Mouse (Mus musculus) T-helper 2 cell (primary cell): ENCODE data around the gene Ddx50.

ENCODE experiments used
- in situ Hi-C: fragments of 300-600 bp; cut with MboI, MseI; formaldehyde crosslinking; loops from one replicate; pipeline ENCODE4 v1.15.1; 2025; ENCODE audit warnings: high pct_unique_total_duplicates

The Ddx50 gene

DNA sequence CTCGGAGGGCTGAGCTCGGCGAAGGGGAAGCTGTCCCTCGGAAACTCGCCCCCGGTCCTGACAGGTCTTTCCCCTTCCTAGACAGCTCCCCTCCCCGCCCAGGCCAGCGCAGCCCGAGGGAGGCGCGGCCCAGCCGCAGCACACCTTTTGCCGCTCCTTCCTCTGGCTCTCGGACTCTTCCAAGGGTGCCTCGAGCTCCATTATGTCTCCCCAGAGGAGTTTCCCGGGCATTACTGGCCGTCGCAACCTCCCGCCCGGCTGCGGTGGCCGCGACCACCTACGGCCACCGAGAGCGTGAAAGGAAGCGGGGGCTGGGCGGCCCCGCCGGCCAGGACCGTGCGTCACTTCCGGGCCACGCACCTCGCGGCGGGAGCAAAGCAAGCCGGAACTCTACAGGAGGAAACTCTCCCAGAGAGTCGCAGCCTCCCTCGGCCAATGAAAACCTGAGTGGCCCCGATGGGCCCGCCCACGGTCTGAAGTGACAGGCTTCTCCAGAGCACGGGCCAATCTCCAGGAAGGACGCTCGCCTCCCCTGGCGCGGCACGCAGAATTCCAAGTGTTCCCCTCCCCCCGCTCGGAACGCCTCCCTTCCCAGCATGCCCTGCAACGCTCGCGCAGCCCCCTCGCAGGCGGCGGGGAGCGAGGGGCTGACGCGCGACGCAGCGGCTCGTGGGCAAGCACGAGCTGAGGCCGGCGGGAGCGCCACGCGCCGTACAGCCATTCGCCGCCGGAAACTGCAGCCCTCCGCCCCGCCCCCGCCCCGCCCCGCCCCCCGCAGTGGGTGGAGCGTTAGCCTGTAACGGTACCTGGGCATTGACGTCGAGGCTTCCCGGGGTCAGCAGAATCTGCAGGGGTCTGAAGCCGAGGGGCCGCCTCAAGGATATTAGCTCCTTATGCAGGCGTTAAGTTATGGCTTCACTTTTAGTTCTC is at the start of gene Ddx50:
Ddx50 (minus strand) TSS at position 338 of the 930 bp plus-strand sequence.
- in situ Hi-C loops = no loop called here

DNA sequence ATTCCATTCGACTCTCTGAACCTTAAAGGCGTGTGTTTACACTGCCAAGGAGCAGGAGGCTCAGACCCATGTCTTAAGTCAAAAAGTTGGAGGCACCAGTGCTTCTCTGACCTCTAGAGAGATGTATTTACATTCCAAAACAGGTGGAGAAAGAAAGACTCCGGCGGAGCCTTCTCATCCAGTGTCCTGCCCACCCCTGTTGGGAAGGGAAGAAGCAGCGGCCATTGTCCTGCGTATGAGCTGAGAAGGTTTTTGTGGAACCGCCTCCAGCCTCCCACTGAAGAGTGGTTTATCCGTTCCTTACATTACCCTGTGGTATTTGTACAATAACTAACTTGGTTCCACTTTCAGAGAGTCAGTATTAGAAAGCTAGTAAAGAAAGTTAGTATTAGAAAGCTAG is 41.8 kb upstream of the Ddx50 start:
- in situ Hi-C loops = no loop called here

DNA sequence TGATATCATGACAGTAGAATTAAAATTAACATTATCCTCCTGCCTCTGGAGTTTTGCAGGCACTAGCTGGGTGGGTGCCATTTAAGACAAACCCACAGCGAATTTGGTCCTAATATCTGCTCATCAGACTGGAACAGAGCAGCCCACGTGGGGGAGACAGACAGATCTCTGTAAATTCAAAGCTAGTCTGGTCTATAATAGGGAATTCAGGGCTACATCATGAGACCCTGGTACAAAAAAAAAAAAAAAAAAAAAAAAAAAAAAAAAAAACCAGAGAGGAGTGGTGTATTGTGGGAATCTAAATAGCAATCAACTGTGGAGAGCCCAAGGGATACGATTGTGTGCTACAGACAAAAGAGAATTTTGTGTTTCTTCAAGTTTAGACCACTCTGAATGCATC is 41.2 kb upstream of the Ddx50 start:
- in situ Hi-C loops = no loop called here

DNA sequence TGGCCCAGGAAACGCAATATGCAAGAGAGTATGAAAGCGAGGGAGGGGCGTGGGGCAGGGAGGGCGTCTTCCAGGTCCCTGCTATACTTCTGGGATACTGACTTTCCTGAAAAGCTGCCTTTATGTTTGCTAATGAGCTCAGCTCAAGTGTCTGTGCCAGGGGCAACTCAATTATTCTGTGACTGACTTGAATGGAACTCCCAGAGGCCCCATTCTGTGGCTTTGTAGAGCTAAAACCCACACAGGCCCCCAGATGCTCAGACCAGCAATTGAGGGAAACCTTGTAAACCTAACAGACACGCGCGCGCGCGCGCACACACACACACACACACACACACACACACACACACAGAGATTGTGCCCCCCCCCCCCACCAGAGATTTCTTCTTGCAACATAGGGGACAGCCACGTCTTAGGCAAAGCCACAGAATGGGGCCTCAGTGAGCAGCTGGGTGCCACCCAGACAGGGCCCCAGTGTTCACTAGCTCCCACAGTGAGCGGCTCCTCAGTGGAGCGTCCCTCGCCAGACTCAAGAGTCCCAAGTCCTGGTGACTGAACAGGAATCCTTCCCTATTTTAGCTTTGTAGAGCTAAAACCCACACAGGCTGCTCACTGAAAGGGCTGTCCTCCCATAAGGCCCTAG is 36.1 kb upstream of the Ddx50 start:
- in situ Hi-C loops = no loop called here

DNA sequence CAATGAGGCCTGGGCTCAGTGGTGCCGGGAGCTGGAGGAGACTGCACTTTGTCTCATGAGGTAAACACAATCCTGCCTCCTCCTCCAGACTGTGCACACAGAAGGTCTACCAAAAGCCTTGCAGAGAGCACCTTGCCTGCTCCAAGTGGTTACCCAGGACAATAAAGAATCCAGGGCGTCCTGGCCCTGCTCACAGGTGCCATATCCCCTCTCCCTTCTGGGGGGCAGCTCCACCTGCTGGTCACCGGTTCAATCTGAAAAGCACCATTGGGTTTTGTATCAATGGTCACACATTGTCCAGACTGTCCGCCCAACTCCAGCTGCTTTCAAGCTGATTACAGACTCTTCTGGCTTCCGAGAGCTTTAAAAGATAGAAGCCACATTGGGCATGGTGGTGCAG is 32.0 kb upstream of the Ddx50 start:
- in situ Hi-C loops = no loop called here

DNA sequence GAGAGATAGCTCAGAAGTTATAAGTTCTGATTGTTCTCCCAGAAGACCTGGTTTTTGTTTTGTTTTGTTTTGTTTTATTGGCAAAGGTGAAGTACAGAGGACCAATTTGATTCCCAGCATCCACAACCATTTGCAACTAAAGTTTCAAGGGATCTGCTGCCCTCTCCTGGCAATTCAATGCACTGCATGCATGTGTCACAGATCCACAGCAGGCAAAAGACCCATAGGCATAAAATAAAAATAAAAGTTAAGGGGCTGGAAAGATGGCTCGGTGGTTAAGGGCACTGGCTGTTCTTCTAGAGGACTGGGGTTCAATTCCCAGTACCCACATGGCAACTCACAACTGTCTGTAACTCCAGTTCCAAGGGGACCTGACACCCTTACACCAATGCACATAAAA is 28.8 kb upstream of the Ddx50 start:
- in situ Hi-C loops = no loop called here

DNA sequence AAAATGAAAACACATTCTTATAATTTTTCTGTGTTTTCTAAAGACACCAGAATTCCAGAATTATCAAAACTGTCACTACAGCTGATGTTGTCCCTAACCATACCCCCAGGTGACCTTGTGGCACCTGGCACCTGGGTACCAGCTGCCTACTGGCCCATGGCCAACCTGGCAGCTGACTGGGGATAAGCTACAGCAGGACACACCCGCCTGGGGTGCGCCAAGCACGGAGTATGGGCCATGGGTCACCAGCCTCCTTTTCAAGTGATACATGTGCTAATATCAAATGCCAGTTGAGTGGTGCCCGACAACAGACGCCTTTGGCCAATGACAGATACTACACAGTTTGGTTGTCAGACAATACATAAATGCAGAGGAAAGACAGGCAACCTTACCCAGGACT is 26.3 kb upstream of the Ddx50 start:
- in situ Hi-C loops = no loop called here

DNA sequence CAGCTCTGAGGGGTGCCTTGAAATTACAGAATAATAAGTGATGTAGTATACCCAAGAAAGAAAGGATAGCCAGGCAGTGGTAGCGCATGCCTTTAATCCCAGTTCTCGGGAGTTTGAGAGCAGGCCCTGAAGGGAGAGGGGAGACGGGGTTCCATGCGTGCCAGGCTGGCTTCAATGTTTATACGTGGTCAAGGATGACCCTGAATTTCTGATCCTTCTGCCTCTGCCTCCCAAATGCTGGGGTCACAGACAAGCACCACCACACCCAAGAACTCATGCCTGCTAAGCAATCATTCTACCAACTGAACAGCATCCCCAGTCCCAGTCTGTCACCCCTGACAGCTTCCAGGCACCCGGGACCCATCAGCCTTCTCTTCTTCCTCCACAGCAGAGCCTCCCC is 25.2 kb upstream of the Ddx50 start:
- in situ Hi-C loops = no loop called here

DNA sequence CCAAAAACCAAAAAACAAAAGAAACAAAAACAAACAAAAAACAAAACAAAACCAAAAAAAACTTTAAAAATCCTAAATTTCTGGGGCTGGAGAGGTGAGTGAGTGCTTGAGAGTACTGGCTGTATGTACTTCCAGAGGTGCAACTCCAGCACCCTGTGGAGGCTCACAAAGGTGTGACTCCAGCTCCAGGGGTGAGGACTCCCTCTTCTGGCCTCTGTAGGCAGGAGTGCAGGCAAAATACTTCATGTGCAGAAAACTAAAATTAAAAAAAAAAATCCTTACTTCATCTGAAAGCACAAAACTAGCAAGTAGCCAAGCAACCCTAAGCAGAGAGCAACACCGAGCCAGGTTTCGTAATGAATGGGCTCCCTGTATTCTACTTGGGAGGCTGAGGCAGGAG is 21.3 kb upstream of the Ddx50 start:
- in situ Hi-C loops = no loop called here

DNA sequence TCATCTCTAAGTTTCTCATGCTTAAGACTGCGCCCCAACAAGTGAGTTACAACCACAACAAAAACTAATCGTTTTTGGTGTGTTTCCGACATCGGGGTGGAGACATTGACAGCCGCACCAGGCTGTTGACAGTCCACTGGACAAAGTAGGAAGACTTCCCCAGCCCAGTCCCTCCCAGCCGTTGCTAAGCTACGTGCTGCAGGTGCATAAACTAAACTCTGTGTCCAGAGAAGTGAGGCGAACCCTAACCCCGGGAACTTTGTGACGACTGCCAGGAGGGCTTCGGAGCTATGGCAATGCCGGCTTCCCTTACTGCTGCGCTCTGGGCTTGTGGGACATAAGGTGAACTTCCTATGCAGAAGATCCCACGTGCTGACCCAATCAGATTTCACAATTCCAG is 18.2 kb upstream of the Ddx50 start:
- in situ Hi-C loops = no loop called here

DNA sequence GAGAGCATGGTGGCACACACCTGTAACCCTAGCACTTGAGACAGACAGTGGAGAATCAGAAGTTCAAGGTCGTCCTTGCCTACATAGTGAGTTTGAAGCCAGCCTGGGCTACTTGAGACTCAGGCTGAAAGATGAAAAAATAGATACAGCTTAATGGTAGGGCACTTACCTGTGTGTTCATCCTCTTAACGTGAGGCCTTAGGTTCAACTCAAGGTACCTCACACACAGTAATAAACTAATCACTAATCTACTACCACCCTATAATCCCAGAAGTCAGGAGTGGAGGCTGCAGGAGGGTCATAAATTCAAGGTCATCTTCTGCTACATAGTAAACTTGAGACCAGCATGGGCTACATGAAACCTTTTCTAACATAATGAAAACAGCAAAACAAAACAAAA is 17.4 kb upstream of the Ddx50 start:
- in situ Hi-C loops = no loop called here

DNA sequence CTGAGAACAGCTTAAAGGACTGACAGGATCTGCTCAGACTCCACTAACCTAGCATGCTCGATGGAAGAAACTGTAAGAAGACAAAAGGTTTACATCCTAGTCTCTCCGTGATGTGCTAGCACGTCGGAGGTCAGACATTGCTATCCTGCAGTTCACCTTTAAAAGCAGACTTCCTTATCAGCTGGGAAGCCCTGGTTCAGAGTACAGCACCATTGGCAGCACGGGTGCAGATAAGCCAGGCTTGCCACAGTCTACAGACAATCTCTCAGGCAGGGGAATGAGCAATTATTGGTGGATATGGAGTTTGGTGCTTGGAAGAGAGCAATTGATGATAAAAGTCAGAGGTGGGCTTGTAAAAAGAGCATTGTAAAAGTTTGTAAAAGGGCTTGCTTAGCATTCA is 17.0 kb upstream of the Ddx50 start:
- in situ Hi-C loops = no loop called here

DNA sequence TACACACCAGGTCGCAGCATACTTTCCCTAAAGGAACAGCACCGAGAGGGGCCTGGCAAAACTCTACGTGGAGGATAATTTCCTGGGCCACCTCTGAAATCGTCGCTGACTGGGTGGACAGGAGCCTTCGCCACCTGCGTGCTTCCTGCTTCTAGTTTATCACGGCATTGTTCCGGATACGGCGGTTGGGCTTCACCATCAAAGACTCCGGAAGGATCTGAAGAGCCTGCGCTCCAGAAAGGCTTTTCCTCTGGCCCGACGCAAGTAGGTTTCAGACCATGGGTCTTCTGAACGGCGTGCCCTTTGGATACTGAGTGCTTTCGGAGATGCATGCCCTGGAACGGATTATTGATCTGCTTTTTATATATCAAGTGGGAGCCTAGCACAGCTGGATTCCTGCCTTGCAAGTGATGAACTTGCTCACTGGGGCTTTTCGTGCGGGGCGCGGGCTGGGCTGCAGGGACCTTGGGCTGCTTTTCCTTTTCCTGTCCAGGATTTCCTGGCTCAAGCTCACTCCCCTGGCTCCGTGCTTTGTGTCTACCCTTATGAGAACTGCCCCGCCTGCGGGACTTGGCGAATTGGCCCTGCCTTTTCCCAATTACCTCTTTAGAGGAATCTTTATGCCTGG is 14.1 kb upstream of the Ddx50 start:
- in situ Hi-C loops = no loop called here

DNA sequence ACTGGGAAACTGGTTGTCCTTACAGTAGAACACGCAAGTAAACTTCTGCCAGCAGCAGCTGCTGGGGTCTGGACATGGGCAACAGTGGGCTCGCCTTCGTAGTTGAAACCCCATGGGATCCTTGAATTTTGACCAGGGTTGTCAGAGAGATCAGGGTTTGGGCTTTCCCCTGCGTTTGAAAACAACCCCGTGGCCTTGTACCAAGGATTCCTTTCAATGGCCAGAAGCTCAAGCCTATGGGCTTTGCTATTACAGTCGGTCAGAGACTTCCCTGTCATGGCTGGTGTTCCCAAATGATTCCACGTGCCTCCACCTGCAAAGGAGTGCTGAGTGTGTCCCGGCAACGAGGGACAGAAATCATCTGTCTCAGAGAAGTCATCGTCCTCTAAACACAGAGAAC is 13.2 kb upstream of the Ddx50 start:
- in situ Hi-C loops = no loop called here

DNA sequence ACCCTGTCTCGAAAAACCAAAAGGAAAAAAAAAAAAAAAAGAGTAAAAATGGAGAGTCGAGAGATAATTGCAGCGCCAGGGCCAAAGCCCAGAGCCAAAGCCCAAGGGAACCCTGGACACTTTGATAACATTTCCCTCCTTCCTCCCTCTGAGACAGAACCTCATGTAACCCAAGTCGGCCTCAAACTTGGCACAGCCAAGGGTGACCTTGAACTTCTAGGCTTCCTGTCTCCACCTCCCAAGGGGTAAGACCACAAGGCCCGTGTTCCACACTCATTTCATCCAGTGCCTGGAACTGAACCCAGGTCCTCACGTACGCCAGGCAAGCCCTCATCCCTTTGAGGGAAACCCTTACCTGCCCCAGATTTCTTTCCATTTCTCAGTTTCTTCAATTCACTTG is 5.7 kb upstream of the Ddx50 start:
- in situ Hi-C loops = no loop called here

DNA sequence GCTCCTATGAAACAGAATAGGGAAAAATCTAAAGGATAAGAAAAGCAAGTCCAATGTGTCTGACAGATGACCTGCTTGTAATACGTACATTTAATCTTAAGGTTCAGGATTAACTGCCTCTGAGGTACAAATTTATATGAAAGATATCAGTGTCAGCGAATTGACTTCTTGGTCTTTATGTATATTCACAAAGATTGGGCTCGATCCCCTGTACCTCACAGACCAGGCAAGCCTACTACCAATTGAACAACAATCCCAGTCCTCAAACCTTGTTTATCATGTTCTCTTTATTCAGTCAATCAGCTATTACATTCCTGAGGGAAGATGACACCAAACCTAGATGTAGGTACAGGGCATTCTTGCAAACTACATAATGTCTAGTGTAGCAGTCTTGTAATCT is 943 bp upstream of the Ddx50 start:
- in situ Hi-C loops = no loop called here

DNA sequence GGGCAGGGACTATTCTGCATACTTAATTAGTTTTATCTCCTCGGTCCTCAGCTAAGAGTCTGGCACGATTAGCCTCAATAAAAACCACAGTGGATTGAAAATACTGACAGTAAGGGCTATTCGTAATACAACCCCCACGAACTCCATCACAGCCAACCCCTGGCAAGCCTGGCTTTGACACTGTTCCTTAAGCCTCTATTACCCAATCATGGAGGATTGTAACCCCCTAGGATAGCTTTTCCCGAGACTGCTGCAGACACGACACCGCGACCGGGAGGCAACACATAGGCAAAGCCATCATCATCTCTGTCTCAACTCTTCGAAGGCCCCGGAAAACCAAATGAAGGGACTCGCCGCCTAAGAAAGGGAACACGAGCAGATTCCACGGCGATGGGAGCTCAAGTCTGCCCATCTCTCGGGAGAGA is 648 bp downstream of the Ddx50 start:
- in situ Hi-C loops = no loop called here

DNA sequence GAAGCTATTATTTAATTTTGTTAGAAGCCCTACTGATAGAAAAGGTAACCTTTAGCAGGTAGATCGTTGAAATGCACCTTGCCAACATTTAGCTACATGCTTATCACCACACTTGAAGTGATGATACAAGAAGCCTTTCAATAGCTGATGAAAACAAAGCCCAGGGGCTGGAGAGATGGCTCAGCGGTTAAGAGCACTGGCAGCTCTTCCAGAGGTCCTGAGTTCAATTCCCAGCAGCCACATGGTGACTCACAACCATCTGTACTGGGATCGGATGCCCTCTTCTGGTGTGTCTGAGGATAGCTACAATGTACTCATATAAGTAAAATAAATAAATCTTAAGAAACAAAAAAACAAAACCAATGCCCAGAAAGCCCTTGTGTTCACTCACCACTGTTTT is 46.9 kb downstream of the Ddx50 start:
- in situ Hi-C loops = no loop called here

DNA sequence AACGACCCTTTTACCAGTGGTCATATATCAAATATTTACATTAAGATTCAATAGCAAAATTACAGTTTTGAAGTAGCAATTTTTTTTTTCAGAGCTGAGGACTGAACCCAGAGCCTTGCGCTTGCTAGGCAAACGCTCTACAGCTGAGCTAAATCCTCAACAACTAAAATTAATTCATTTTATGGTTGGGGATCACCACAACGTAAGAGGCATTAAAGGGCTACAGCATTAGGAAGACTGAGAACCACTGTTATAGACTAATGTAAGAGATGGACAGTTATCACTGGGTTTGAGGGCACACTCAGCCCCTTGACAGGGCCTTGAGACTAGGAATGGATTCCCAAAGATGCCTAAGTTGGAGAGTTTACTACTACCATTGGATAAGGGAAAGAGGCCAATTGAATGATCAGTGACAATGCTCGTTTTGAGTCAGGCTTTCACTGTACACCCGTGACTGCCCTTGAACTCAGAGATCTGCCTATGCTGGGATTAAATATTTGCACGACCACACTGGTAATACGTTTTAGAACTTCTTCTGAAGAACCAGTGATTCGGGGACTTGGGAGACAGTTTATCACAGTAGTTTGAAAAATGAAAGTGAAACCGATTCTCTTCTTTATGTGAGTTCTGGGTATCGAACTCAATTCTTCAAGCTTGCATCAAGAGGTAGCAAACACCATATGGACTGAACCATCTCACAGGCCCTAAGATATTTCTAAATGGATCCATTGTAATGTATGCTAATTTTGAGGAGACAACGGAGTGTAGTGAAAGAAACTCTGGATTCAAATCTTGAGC is 47.6 kb downstream of the Ddx50 start:
- in situ Hi-C loops = no loop called here

DNA sequence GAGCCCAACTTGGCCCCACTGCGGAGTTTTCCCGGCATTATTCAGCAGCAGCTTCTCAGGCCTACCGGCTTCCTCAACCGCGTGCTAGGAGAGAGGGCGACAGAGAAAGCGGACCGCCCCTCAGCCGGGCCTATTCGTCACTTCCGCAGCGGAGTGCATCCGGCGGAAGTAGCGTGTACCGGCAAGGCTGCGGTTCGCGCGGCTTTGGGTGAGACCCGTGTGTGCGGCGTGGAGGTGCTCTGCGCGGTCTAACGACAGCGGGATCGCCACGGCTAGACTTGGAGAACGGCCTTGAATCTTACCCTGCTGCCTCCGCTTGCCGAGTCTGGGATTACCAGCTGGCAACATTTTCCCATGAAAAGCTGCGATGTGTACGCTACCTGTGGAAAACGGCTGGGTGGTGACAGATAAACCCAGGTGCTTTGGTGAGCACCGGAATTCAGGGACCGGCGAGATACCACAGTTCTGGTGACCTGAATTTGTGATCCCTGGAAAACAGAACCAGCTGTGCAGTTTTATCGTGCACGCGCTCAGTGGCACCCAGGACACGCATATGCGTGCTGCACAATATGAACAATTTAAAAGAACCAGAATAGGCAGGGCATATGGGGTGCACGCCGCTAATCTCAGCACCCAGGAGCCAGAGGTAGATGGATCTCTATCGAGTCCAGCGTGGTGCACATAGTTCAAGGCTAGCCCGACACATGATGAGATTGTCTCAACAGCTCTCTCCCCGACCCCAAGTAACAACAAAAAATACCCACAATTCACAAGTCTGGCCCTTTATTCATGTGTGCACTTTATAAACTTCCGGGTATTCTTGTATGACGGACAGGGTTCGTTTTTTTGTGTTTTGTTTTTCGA is 48.6 kb downstream of the Ddx50 start, which contains the start of gene Ddx21:
Ddx21 (minus strand) TSS at position 105 of the 864 bp plus-strand sequence.
- in situ Hi-C loops = no loop called here

DNA sequence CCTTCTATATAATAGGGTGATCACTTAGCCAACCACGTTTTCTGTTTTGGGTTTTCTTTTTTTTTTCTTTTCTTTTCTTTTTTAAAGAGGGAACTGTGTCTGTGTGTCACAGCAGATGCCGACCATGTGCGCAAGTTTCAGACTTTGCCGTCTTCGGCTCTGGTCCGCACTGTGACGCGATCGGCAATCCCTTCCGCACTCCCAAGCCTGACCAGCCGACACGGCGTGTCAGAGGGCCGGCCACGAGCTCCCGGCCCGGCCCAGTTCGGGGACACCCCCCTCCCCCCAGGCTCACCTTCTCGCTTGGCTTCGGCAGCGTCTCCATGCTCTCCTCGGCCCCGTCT is 49.2 kb downstream of the Ddx50 start:
- in situ Hi-C loops = no loop called here
